Mouse (Mus musculus) heart, adult 2 months (tissue): ENCODE measurements around the gene Tnfrsf1a.

Experiments
- CTCF ChIP-seq: fragments of 200-600 bp; IDR thresholded peaks from 2 replicates; pipeline ENCODE4 v1.8.1; 2022; ENCODE audit warnings: antibody characterized with exemption, mild to moderate bottlenecking, moderate library complexity
- POLR2A ChIP-seq: fragments of 200-500 bp; IDR thresholded peaks from 2 replicates; pipeline ENCODE4 v1.6.1; 2011; ENCODE audit warnings: mild to moderate bottlenecking, low read depth, low read length, control low read depth; ENCODE audit not compliant: insufficient read depth

DNA sequence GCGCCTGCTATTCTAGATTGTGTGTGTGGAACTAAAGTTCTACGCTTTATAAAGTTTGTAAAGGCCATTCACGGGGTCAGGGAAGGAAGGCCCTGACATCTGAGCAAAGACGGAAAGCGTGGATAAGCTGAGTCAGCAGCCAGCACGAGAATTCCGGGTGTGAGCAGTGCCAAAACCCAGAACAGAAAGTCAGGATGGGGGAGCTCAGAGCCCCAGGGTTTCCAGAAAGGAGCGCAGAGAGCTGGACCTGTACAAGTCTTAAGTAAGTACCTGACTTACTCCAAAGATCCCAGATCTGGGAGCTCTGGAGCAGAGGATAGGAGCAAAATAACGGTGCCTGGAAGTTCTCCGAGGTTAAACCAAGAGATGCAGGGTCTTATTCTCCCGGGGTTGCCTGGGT is 61.4 kb downstream of the Tnfrsf1a start:
- no peak for TF ChIP-seq CTCF
- no peak for TF ChIP-seq POLR2A
